Mouse (Mus musculus) E14TG2a.4 (cell line): ENCODE data around the gene Mzf1.

ENCODE experiments used
- CTCF ChIP-seq: conservative IDR thresholded peaks from 2 replicates; pipeline ENCODE4 v1.5.1; 2014; ENCODE audit warnings: low read length
- NANOG ChIP-seq: IDR thresholded peaks from 2 replicates; pipeline ENCODE4 v1.6.1; 2014; ENCODE audit warnings: borderline replicate concordance, low read length, mixed read lengths
- POU5F1 ChIP-seq: IDR thresholded peaks from 2 replicates; pipeline ENCODE4 v1.6.1; 2014; ENCODE audit warnings: low read length, borderline replicate concordance

GRCm38 (mm10) chr7:13044254-13044625 lies 10.3 kb downstream of the Mzf1 start:
- TF ChIP-seq CTCF: no peak
- no peak for TF ChIP-seq NANOG
- TF ChIP-seq POU5F1: no peak
